Mouse (Mus musculus) hindlimb bud, embryonic 11.5 days (tissue): ENCODE measurements around the gene Nbeal1.
A peak's percentile ranks its signal among the peaks of the same experiment; 100 is the strongest.
"Not testable (repeated sequence)": the region's sequence is repeated elsewhere in the genome, so short reads cannot be mapped to it uniquely, and the experiment has no call there.

ENCODE experiments used
- DNase-seq: peaks from one replicate; pipeline ENCODE4 v3.0.0-alpha.2; 2012; ENCODE audit warnings: low read depth, low spot score; ENCODE audit errors: extremely low spot score

Nbeal1 gene

GRCm38 (mm10) chr1:60179932-60180783 is at the start of gene Nbeal1:
Gene Nbeal1, plus strand, starts transcription at chr1:60180599.
- DNase-seq: peak; percentile 93

DNA sequence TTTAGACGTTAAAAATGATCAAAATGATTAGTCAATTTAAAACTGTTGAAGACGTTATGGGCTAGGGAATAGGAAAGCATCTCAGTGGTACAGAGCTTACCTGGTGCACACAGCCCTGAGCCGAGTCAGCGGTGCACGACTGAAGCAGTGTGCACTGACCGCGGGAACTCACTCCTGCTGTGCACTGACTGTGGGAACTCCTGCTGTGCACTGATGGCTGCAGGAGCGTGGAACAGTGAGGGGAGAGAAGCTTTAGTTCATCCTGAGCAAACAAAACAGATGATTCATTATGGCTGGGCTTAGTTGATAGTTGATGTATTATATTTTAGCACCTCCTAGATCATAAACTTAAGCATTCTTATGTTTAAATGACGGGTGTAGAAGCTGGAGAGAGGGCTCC is 43.1 kb upstream of the Nbeal1 start:
- no peak for DNase-seq

DNA sequence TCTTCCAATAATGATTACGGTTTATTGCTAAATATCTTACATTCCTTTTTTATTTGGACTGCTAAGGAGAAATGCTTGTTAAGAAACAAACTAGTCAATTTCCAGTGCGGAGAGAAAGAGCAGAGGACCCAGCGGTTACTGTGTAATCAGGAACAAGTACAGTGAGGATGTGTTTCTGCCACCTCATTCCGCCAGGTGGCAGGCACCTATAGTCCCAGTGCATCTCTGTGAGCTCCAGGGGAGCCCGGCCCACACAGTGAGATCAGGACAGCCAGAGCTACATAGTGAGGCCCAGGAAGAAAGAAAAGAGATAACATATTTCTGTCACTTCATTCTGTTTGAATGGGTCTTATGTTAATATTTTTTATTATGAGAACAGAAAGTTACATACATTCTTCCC is 27.7 kb upstream of the Nbeal1 start:
- no peak for DNase-seq

DNA sequence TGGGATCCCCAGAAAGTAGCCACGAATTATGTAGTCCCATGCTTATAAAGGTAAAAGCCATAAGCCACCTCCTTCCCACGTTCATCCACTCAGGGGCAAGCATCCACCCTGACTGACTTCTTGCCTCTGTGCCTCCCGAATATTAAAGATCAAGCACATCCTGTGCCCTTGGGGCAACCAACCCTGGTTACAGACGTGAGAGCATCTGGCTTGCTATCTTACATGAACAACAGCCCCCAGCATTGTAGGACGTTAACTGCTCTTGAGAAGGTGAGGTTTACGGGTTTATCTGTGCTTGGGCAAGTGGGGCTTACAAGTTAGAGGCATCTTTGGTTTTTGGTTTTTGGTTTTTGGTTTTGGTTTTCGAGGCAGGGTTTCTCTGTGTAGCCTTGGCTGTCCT is 23.7 kb upstream of the Nbeal1 start:
- DNase-seq: no peak

DNA sequence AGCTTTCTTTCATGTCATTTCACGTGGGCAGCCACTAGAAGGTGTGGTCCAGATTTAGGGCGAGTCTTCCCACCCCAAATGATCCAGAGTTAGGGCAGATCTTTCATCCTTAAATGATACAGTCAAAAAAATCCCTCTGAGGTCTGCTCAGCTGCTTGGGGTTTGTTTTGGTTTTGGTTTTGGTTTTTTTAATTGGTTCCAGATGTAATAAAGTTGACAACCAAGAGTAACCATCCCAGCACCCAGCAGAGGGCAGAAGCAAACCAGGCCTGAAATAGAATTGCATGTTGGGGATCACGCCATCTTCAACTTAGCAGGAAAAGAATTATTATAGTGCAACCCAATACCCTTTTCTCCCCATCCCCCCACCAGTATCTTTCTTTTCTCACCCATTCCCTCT is 22.0 kb upstream of the Nbeal1 start:
- no peak for DNase-seq

GRCm38 (mm10) chr1:60163676-60164075 is 16.7 kb upstream of the Nbeal1 start:
- DNase-seq: no peak

GRCm38 (mm10) chr1:60169626-60170025 is 10.8 kb upstream of the Nbeal1 start:
- no peak for DNase-seq

- no peak for DNase-seq
Observed at GRCm38 (mm10) chr1:60170251-60170650, 10.1 kb upstream of the Nbeal1 start.

DNA sequence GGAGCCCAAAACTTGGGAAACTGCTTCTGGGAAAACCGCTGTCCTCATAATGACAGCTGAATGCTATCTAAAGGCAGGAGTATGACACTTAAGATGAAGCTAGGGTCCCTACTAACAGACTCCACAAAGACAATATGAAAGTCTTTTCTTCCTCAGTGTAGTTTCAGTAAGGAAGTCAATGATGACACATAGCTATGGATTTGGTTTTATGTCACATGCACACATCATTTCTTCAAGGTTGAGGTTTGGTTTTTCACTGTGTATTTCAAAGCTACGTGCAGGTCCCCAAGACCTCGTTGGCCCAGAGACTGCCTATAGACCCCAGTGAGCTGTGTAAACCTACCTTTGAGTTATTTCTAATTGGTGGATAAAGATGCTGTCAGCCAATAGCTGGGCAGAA is 7.3 kb upstream of the Nbeal1 start:
- DNase-seq: no peak

GRCm38 (mm10) chr1:60177814-60178213 is 2.6 kb upstream of the Nbeal1 start:
- not testable (repeated sequence) for DNase-seq

GRCm38 (mm10) chr1:60179376-60179775 is 1.0 kb upstream of the Nbeal1 start:
- DNase-seq: no peak

GRCm38 (mm10) chr1:60180784-60181221 is 404 bp downstream of the Nbeal1 start:
- DNase-seq: no peak

GRCm38 (mm10) chr1:60188454-60188853 is 8.1 kb downstream of the Nbeal1 start:
- DNase-seq: no peak

GRCm38 (mm10) chr1:60196813-60197212 is 16.4 kb downstream of the Nbeal1 start:
- DNase-seq: no peak

GRCm38 (mm10) chr1:60199006-60199405 is 18.6 kb downstream of the Nbeal1 start:
- DNase-seq: no peak

DNA sequence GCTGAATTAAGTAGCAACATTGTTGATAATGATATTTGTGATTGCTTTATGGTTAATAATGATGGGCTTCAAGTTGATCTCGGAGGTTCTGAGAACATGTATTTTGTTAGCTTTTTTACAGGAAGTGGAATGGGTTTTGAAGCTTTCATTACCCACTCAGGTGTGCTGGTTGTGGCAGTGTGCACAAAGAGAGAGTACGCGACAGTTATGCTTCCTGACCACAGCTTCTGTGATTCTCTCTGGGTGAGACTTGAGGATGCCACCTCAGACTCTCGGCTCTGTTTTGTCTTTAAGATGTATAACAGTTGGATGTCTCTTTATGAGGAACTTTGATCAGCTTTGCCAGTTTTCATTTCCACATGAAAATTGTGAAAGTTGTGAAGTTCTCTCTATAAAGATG is 55.9 kb downstream of the Nbeal1 start:
- DNase-seq: no peak

DNA sequence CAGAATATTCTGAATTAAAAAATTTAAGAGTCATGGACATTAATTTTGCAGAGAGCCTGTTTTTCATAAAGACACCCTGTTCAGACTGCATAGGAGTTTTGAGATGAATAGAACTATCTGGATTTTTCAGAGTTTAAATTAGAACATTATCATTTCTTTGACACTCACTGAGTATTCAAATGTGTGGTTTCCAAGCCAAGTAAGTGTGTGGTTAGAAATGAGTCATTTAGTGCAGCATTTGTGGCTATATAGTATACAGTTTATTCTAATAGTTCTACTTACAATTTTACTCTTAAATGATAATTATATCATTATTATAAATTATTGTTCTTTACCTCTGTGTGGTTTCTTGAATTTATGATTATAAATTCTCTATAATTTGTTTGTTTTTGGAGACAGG is 60.0 kb downstream of the Nbeal1 start:
- DNase-seq: no peak

DNA sequence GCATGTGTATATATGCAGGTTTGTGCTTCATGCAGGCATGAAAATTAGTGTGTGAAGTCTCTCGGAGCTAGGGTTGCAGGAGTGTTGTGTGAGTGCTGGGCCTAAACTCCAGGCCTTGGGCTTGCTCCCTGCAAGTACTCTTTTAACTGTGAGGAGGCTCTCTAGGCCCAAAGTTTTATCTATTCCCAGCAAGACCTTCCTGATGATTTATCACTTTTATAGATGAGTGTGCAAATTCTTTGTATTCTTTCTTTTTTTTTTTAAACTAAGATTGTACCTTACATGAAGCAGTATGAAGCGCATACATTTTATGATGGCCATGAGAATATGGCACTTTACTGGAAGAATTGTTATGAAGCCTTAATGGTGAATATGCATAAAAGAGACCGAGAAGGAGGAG is 87.7 kb downstream of the Nbeal1 start:
- DNase-seq: no peak

GRCm38 (mm10) chr1:60269314-60269713 is 88.9 kb downstream of the Nbeal1 start:
- no peak for DNase-seq

- DNase-seq: no peak
Observed at GRCm38 (mm10) chr1:60272471-60272870, 92.1 kb downstream of the Nbeal1 start.

GRCm38 (mm10) chr1:60293921-60294320 is 113.5 kb downstream of the Nbeal1 start:
- no peak for DNase-seq

- DNase-seq: peak; percentile 41
Observed at GRCm38 (mm10) chr1:60342808-60343629, 162.6 kb downstream of the Nbeal1 start, which contains the start of gene Cyp20a1. Gene Cyp20a1, plus strand, starts transcription at chr1:60343323.
